Mouse (Mus musculus) lung, embryonic 14.5 days (tissue): Measurements from ENCODE around the gene Tmem220. TPM values are rescaled to one million over a fixed set of nuclear protein-coding genes. Genes with fewer than 3 reads are reported as not detected.

Experiments used
- ATAC-seq: fragments of 200-750 bp; cut with Nextera tagmentation; 2 replicates; pipeline ENCODE4 v1.8.0; 2017; ENCODE audit warnings: mild to moderate bottlenecking, moderate TSS enrichment, moderate library complexity; ENCODE audit not compliant: insufficient read depth
- DNase-seq: peaks from one replicate; pipeline ENCODE4 v3.0.0-alpha.2; 2015
- H3K27ac ChIP-seq: fragments of 300-500 bp; sonication (generic); 2 replicates; pipeline ENCODE4 v1.5.1; 2014; ENCODE audit warnings: low read depth, mild to moderate bottlenecking, moderate library complexity
- H3K27me3 ChIP-seq: fragments of 300-500 bp; sonication (generic); 2 replicates; pipeline ENCODE4 v1.6.1; 2014; ENCODE audit warnings: low read length, control low read depth; ENCODE audit not compliant: insufficient read depth
- H3K36me3 ChIP-seq: fragments of 300-500 bp; sonication (generic); 2 replicates; pipeline ENCODE4 v1.6.1; 2014; ENCODE audit warnings: control low read depth; ENCODE audit not compliant: insufficient read depth
- H3K4me1 ChIP-seq: fragments of 300-500 bp; sonication (generic); 2 replicates; pipeline ENCODE4 v1.6.1; 2014; ENCODE audit warnings: antibody characterized with exemption, control low read depth; ENCODE audit not compliant: insufficient read depth
- H3K4me2 ChIP-seq: fragments of 300-500 bp; sonication (generic); 2 replicates; pipeline ENCODE4 v1.6.1; 2014; ENCODE audit warnings: mild to moderate bottlenecking
- H3K4me3 ChIP-seq: fragments of 300-500 bp; sonication (generic); 2 replicates; pipeline ENCODE4 v1.5.1; 2014; ENCODE audit warnings: low read depth, low read length
- H3K9ac ChIP-seq: fragments of 300-500 bp; sonication (generic); 2 replicates; pipeline ENCODE4 v1.6.1; 2014
- H3K9me3 ChIP-seq: fragments of 300-500 bp; sonication (generic); 2 replicates; pipeline ENCODE4 v1.6.1; 2016; ENCODE audit warnings: low read depth, low read length, control low read depth
- CTCF ChIP-seq: IDR thresholded peaks from 2 replicates; pipeline ENCODE4 v1.5.1; 2016; ENCODE audit warnings: antibody characterized with exemption, low read depth
- WGBS: fragments of 180-500 bp; shearing (Covaris S2); extraction: QIAGEN DNeasy Blood & Tissue Kit; methylation state at CpG from one replicate; pipeline ENCODE4 v1.1.7; 2014; 5-methylcytosine and 5-hydroxymethylcytosine counted together
- polyA plus RNA-seq: library from polyadenylated mRNA; unstranded; fragments of >200 nt; fragmentation: Nextera tagmentation; extraction: Ambion mirVana; gene quantifications from 2 replicates; pipeline ENCODE4 v1.2.1, GENCODE M21; 2014

Tmem220 gene
- 1.8 TPM in 2 replicates for polyA plus RNA-seq

DNA sequence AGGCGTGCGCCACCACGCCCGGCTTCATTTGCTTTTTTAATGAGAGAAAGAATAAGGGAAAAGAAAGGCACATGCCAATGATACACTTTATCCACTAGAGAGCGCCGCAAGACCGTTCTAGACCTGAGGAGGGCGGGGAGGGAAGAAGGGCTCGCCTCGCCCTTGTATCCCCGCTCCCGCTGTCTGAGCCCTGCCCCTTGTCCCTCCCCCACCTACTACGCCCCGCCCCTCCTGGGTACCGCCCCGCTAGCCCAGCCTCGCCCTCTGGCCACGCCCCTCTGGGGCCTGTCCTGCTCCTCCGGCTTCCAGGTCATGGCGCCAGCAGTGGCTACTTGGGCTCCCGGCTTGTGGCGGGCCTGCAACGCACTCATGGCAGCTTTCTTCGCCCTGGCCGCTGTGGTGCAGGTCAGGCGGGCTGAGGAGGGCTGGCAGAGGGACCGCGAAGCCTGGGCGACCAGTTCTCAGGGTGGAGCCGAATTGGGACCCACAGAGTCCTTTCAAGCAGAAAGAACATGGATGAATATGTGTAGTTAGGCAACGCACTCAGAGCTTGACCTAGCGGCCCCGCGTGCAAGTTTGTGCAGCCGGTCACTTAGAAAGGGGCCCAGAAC is at the start of gene Tmem220:
Gene Tmem220, plus strand, starts transcription at position 288 of the 611 bp plus-strand sequence.
- H3K4me3 ChIP-seq = peak within 1 kb of the TSS; percentile 51
- H3K4me2 ChIP-seq = peak within 1 kb of the TSS; percentile 74
- TF ChIP-seq CTCF = peak; percentile 80
- H3K4me1 ChIP-seq = no peaks in the 10 kb centered on the region
- 0 out of 2 replicates have a peak within 1 kb of the TSS, but pooled peaks have one; percentile 30 for H3K27ac ChIP-seq
- under 1% methylated on average over 35 of the region's 35 CpGs for WGBS
- peak within 1 kb of the TSS; percentile 65 for H3K9ac ChIP-seq
- H3K27me3 ChIP-seq = no peaks in the 10 kb centered on the region
- ATAC-seq = peak; percentile 99
- no peaks in the 10 kb centered on the region for H3K9me3 ChIP-seq
- DNase-seq = peak; percentile 94
- H3K36me3 ChIP-seq = no peaks in the 10 kb centered on the region

DNA sequence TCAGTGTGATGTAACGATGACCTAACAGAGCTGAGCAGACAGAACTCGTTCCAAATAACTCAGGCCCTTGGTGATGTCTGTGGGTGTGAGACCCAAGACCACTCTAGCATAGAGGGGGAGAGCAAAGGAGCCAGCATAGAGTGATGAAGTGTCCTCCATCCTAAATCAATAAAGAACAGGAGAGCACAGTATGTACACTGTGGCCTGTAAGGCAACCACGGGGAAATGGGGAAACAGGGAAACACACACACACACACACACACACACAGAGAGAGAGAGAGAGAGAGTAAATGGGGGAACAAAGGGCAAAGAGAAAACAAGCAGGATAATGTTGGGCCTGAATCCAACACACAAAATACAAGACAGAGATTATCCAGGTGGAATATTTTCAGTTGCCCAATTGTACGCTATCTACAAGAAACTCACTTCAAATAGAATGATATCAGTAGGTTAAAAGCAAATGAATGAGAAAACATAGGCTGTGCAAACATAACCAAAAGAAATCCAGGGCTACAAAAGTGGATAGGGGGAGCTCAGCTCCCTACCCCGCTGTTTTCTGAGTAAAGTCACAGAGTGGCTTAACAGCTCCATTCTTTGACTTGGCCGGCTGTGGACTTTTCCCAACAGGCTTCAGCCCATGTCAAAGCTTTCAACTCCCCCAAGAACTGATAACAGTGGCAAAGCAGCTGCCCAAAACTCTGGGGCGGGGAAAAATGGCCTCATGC is 49.2 kb upstream of the Tmem220 start:
- DNase-seq (no peak), ATAC-seq (no peak)
- Histone ChIP-seq H3K27me3 (no peaks in the 10 kb centered on the region), H3K27ac (no peak overlapping the region), H3K9ac (no peak overlapping the region), H3K36me3 (no peaks in the 10 kb centered on the region), H3K4me2 (no peak overlapping the region), H3K4me1 (no peaks in the 10 kb centered on the region), H3K9me3 (peaks cover 13% of the 10 kb centered on the region; the same call in 1 of the 2 replicates), H3K4me3 (no peak overlapping the region)
- TF ChIP-seq CTCF = no peak
- WGBS = 82% methylated on average over 7 of the region's 7 CpGs

DNA sequence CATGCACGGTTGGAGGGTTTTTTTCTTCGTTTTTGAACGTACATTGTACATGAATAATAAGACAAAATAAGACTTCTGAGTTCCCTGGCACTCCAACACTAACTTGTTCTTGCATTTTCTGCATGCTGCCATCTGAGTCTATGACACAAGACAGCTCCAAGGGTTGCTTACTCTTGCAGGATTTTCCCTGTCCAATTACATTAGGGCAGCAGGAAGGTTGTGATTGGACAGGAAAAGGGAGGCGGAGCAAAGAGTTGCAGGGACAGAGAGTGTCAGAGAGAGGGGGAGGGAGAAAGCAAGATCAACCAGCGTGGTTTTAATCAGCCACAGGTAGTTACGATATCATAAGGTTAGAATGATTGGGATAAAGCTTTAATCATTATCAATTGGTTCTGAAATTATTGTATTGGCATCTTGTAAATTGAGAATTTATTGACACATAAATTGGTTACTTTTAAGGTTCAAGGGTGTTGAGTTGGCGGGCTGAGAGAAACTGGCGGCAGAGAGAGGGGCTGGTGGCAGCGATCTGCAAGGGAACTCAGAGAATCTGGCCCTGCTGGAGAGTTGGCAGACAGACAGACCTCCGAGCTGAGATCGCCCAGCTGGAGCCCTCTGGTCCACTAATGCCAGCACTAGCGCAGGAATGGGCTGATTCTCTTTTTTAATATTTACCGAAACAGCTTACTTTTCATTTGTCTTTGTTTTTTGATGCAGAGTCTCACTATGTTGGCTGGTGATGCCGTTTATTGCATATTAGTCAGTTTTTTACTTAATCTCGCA is 43.4 kb upstream of the Tmem220 start:
- H3K36me3 ChIP-seq = no peaks in the 10 kb centered on the region
- no peak overlapping the region for H3K4me2 ChIP-seq
- H3K4me1 ChIP-seq = peaks cover 15% of the 10 kb centered on the region
- no peak overlapping the region for H3K9ac ChIP-seq
- 66% methylated on average over 15 of the region's 15 CpGs for WGBS
- ATAC-seq (no peak), DNase-seq (peak; percentile 65)
- no peak for TF ChIP-seq CTCF
- no peaks in the 10 kb centered on the region for H3K9me3 ChIP-seq
- no peaks in the 10 kb centered on the region for H3K27me3 ChIP-seq
- no peak overlapping the region for H3K4me3 ChIP-seq
- 0 out of 2 replicates have a peak overlapping the region, but pooled peaks have one; percentile 18 for H3K27ac ChIP-seq

DNA sequence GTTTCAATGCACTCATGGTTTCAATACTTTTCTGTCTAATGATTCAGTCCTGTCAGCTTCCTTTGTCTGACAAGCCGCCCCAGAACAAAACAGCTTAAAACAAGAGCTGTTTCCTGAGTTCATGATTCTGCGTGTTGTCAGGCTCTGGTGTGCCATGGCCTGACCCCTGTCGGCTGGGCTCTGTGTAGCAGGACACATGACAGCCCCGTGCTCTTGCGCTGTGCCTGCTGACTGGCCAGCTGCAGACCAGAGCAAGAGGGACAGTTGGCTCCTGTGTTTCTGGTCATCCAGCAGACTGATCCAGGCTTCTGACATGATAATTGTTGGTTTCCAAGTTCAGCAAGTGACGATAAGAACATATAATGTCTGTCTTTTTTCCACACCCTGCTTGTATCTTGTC is 42.2 kb upstream of the Tmem220 start:
- DNase-seq (peak; percentile 68), ATAC-seq (no peak)
- Histone ChIP-seq H3K9me3 (no peaks in the 10 kb centered on the region), H3K4me3 (no peak overlapping the region), H3K4me1 (peaks cover 15% of the 10 kb centered on the region), H3K9ac (no peak overlapping the region; the same call in 1 of the 2 replicates), H3K27ac (no peak overlapping the region), H3K36me3 (no peaks in the 10 kb centered on the region), H3K27me3 (no peaks in the 10 kb centered on the region), H3K4me2 (no peak overlapping the region)
- TF ChIP-seq CTCF = peak; percentile 70
- WGBS = 36% methylated on average over 6 of the region's 6 CpGs

DNA sequence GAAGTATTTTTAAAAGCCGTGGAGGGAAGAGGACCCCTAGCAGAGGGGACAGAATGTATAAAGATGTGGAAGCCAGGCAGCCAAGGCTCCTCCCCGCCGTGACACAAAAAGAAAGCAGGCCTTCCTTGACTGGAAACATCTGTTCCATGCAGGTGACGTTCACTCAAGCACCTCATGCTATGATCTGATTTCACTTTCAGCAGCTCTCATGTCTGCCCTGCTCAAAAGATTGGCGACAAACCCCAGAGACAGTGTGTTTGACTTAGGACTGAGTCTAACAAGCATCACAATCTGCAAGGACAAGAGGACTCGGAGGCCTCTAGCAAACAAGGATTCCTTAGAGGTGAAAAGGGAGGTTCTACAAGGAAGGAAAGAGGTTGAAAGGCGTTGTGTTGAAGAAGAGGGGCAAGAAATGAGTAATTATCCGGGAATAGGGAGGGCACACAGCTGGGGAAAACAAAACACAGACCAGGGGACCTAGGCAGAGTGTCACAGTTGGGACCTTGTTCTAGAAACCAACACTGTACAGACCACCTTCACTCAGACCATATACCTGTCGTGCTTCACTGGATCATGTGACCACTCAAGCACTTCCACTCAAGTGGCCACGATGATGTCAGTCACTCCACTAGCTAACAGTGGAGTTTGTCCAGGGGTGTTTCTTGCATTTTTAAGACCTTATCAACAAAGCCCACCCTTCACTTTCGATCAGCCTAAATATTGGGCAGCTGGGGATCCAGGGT is 41.4 kb upstream of the Tmem220 start:
- peak; percentile 54 for DNase-seq
- Histone ChIP-seq H3K27ac (peak overlapping the region; percentile 81), H3K4me1 (peaks cover 15% of the 10 kb centered on the region), H3K9me3 (no peaks in the 10 kb centered on the region), H3K9ac (no peak overlapping the region), H3K4me2 (peak overlapping the region; percentile 73), H3K4me3 (no peak overlapping the region), H3K27me3 (no peaks in the 10 kb centered on the region), H3K36me3 (no peaks in the 10 kb centered on the region)
- 36% methylated on average over 11 of the region's 11 CpGs for WGBS
- ATAC-seq = peak; percentile 32
- TF ChIP-seq CTCF = no peak

DNA sequence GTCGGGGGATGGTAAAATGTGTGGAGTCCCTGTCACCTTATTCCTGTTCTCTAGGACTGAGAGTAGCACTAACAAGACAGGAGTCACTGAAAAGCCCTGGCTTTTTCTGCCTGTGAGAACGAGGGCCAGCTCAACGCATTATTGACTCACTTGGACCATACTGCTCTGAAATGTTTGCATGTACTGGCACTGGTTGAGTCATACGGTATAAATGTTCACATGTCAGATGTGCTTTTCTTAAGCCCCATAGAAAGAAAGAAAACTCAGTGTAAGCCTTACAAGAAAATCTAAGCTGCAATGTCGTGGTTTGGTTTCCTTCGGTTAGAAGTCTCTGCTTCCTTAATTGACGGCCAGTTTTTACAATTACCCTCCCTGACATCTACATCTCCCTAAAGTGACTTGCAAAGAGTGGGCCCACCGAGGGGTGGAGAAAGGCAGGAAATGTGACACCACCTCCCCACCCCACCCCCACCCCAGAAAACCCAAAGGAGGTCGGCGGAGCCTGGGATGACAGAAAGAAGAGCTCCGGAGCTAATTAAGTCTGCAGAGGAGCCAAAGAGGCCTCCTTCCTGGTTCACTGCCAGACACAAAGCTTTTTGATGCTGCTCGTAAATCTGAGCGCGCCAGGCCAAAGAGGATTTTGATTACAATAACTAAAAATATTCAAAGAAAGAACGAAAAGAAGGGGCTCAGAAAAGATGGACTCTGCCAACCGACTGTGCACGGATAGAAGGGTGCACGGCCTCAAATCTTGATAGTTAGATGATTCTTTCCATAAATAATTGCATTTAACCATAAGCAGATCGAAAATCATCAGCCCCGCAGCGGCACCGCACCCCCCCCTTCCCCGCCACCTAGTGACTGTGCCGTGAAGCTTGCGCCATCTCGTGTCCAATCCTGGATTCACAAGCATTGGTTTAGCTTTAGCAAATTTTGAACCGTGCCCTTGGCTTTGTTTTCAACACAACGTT is 40.5 kb upstream of the Tmem220 start:
- WGBS = 4% methylated on average over 28 of the region's 28 CpGs
- Histone ChIP-seq H3K27ac (peak overlapping the region; percentile 81), H3K9ac (peak overlapping the region; percentile 45), H3K27me3 (no peaks in the 10 kb centered on the region), H3K4me3 (peak overlapping the region; percentile 37), H3K36me3 (no peaks in the 10 kb centered on the region), H3K9me3 (no peaks in the 10 kb centered on the region), H3K4me2 (peak overlapping the region; percentile 73), H3K4me1 (peaks cover 15% of the 10 kb centered on the region)
- DNase-seq (peak; percentile 92), ATAC-seq (peak; percentile 72)
- TF ChIP-seq CTCF = peak; percentile 94
